Mouse (Mus musculus) stomach, adult 2 months (tissue): Measurements from ENCODE around the gene Ankrd12. TPM values are rescaled to one million over a fixed set of nuclear protein-coding genes. Genes with fewer than 3 reads are reported as not detected.

Experiments used
- polyA plus RNA-seq: library from polyadenylated mRNA; depleted of rRNA; stranded (reverse); fragments of >200 nt; gene quantifications from 2 replicates; pipeline ENCODE4 v1.2.3, GENCODE M21; 2012; rRNA removed

The Ankrd12 gene
- 0.58 and 0.87 TPM in 2 replicates for polyA plus RNA-seq

DNA sequence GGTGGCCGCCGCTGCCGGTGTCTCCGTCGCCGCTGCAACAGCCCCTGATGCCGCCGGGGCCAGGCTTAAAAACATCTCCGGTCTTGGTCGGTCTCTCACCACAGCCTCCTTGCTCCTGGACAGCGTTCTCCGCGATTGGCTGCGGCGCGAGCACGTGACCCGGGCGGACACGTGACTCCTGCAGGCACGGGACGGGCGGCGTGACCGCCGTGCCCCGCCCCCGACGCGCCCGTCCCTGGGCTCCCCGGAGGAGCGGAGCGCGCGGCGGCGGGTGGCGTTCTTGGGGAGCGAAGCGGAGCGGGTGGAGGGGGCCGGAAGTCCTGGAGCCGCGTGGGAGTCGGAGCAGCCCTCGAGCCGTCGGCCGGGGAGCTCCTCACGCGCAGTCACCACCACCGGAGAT lies at the start of gene Ankrd12:
Gene Ankrd12 (minus strand): TSS at position 156 of the 400 bp plus-strand sequence.

DNA sequence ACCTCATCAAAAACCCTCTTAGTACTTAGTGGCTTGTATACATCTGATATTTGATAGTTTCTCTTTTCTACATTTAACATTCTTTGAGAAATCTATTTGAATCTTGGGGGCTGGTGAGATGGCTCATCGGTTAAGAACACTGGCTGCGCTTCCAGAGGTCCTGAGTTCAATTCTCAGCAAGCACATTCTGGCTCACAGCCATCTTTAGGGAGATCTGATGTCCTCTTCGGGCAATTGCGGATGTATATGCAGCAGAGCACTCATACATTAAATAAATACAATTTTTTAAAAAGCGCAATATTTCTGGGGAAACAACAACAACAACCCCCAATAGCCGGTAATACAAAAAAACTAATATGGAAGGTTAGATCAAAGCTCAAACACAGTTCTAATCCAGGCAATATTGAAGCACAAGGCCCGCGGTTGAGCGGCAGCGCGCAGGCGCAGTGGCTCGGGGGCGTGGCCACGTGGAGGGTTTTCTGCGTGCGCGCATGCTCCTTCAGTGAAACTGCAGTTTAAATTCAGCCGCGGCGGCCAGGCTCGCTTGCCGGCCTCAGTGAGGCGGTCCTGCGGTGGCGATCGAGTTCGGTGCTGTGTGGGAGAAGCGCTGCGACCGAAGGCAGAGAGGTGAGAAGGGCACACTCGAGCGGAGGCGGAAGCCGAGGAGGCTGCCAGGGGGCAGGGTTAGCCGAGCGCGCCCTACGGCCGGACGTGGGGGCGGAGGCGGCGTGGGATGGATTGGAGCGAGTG lies 46.4 kb upstream of the Ankrd12 start, which contains the start of gene Ddx11:
Gene Ddx11 (plus strand): TSS at position 455 of the 750 bp plus-strand sequence.

DNA sequence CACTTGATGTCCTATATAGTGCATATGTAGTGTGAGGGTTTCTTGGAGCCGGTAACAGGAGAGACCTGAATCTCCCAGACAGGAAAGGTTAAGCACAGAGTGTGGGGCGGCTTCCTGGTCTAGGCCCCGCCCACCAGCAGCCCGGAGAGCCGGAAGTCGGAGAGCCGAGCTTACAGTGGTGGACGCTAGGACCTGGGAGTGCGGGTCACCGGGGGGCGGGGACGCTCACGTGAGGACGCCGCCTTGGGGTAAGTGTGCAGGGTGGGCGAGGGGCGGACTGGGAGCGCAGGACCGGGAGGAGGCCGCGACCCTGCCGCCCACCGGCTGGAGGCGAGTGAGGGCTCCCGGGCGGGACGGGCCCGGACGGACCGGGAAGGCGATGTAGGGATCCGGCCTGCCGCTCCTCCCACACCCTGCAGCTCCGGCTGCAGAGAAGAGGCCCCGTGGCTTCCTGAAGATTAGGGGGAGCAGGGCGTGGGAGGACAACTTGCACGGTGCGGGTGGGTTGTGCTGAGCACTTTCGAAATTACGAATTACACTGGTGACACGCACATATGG lies 34.6 kb upstream of the Ankrd12 start, which contains the start of gene Washc1:
Gene Washc1 (plus strand): TSS at position 144 of the 558 bp plus-strand sequence.

DNA sequence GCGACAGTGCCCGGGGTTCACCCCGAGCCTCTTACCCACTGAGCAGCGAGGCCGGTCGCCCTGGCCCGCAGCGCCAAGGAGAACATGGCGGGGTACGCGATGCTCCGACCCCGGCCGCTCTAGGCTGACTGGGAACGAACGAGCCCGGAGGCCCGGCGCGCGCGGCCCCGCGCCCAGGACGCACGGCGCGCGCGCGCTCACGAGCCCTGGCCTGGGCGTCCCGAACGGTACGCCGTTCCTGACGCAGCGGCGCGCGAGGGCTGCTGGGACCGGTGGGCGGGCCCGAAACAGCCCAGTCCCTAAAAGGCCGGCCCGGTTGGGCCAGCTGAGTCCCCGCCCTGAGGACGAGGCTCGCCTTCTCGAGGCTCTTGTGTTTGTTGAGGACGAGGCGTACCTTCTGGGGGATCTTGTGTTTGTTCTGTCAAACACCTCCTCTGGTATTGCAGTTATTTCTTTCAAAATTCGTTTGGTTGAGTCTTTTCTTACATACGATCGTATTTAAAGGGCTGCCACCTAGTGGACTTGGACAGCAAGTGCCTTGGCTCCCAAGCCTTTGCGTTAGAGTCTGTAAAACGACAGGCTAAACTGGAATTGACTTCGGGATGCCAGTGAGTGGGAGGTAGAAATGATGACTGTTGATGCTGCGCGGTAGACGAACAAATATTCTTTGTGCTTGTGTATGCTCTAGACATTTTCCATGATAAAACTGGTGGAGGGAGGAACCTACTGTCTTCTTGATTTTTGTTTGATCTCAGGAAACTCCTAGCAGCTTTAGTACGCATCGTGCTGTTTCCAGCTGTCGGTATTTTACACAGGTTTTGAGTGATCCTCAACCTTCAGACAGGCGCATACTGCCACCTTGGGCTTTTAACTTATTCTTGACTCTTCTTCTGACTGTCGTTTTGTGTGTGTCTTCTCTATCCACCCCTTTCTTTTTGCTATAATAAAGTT lies 24.8 kb upstream of the Ankrd12 start, which contains the start of gene Ndufv2:
Gene Ndufv2 (minus strand): TSS at position 180 of the 951 bp plus-strand sequence.

DNA sequence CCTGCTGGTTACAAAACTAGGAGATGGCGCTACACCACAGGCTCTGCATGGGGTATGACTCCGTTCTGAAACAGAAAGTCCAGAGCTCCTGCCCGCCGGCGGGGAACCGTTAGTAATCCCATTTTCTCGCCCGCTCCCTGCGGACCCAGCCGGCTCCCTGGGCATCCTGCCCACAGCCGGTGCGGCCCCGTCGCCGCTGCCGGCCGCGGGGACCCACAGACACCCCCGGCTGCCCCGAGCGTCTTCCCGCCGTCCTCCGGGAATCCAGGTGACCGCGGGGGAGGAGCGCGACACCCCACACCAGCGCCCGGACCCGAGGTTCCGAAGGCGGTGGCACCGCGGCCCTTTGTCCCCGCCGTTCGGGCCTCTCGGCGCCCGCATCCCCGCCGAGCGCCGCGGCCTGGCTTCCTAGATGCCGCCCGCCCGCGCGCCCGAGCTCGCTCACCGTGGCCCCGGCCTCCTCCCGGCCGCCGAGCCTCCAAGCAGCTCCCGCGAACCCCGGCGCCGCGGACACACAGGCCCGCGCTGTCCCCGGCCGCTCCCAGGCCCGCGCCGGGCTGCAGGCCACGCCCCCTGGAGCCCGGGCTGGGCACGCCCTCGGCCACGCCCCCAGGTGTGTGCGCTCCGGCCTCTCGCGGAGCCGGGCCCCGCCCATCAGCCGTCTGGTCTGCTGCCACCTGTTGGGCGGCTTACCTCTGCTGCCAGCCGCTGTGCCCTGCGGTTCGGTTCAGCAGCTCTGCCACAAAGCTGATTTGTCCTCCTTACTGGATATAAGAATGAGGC lies 126.1 kb downstream of the Ankrd12 start, which contains the start of gene Twsg1:
Gene Twsg1 (minus strand): TSS at position 605 of the 783 bp plus-strand sequence.

Other genes starting within 250 kb of the Ankrd12 start
- 18.2 and 20.1 TPM in 2 replicates for gene Ralbp1, start 191.3 kb downstream of the Ankrd12 start, polyA plus RNA-seq
- 16.2 and 18.8 TPM in 2 replicates for gene Twsg1, start 125.9 kb downstream of the Ankrd12 start, polyA plus RNA-seq
- gene Ndufv2, start 24.5 kb upstream of the Ankrd12 start, polyA plus RNA-seq = 15.5 and 16.6 TPM in 2 replicates
- gene Washc1, start 34.5 kb upstream of the Ankrd12 start, polyA plus RNA-seq = 19.6 and 20.8 TPM in 2 replicates
- 1.4 and 1.6 TPM in 2 replicates for gene Ddx11, start 46.4 kb upstream of the Ankrd12 start, polyA plus RNA-seq